7 mouse cellular contexts compared by ENCODE assay signal in genomic region chr9:56516692-56517263, GRCm38 (mm10).
A peak's percentile ranks its signal among the peaks of the same experiment; 100 is the strongest.
DNase-seq lines count a peak whose midpoint lies in the region; ATAC-seq lines count a peak whose summit lies in the region.

No protein-coding gene starts in this region.

- peak overlapping the region; percentile 10; the same call in 1 of the 2 replicates for H3K27ac ChIP-seq in limb, embryonic 11.5 days (replicated peaks; ENCODE audit: low read depth, low read length)

- H3K4me3 ChIP-seq in limb, embryonic 11.5 days (ENCODE audit: low read depth, low read length), result no peak overlapping the region

- peak; percentile 80 for DNase-seq in 3134 (ENCODE audit: extremely low read depth, insufficient read length, low spot score)
- DNase-seq in 3T3-L1 (ENCODE audit: low read depth, low spot score), result peak; percentile 89
- DNase-seq in heart, postnatal 10 days, result peak; percentile 82 to 85
- DNase-seq in limb, embryonic 11.5 days (ENCODE audit: low spot score), result no peak
- DNase-seq in cerebellum, postnatal 4 days (ENCODE audit: low spot score in 2 of 2), result no peak
- DNase-seq in spleen, postnatal 36 days (ENCODE audit: low spot score in 2 of 2), result no peak

- no peaks in the 10 kb centered on the region for H3K36me3 ChIP-seq in limb, embryonic 11.5 days (ENCODE audit: control insufficient read depth, insufficient read depth, low read length)

- no peak overlapping the region for H3K4me2 ChIP-seq in limb, embryonic 11.5 days (ENCODE audit: low read depth, severe bottlenecking)

- ATAC-seq in limb, embryonic 11.5 days (ENCODE audit: insufficient number of reproducible peaks, low FRiP score, low TSS enrichment, low read depth), result 0 out of 2 replicates have a peak, but pooled peaks have one; percentile 47
- no peak for ATAC-seq in erythroid progenitor cell, adult 5-6 weeks (replicated peaks; ENCODE audit: low FRiP score, poor library complexity, severe bottlenecking)

- H3K4me1 ChIP-seq in limb, embryonic 11.5 days (ENCODE audit: control insufficient read depth, insufficient read depth, low read length), result peaks cover 4% of the 10 kb centered on the region

- no peaks in the 10 kb centered on the region for H3K27me3 ChIP-seq in limb, embryonic 11.5 days (ENCODE audit: control insufficient read depth, insufficient read depth, low read length)

- intact Hi-C loops in heart, postnatal 10 days (cut with DNase I), result no loop called here

- H3K9ac ChIP-seq in limb, embryonic 11.5 days (ENCODE audit: low read length), result no peak overlapping the region

- 76% methylated on average over 4 of the region's 4 CpGs for whole genome bisulfite sequencing in limb, embryonic 11.5 days

- H3K9me3 ChIP-seq in limb, embryonic 11.5 days (ENCODE audit: control insufficient read depth, low read length), result no peaks in the 10 kb centered on the region

Comparison
In these comparisons a context has a peak if more than half of its experiments do, and no peak if none do; other contexts are left out.
1. DNase-seq: peak in 3134 (single experiment), 3T3-L1 (single experiment) and heart, postnatal 10 days (2 of 2); none in limb, embryonic 11.5 days (single experiment), cerebellum, postnatal 4 days (0 of 2) and spleen, postnatal 36 days (0 of 2).